24 mouse cellular contexts compared by ENCODE assay signal in genomic region chr2:118148321-118149142, GRCm38 (mm10). TPM values are rescaled to one million over a fixed set of nuclear protein-coding genes. Genes with fewer than 3 reads are reported as not detected.
DNase-seq lines count a peak whose midpoint lies in the region; ATAC-seq lines count a peak whose summit lies in the region.
"Had no signal": no experiment of that assay in that cellular context is flagged by ENCODE, and none has a peak within 500 bp of the region (broad histone marks: within the 10 kb centered on the region; RNA-seq: fewer than 3 reads in every experiment).

No protein-coding gene starts in this region.

- peak; percentile 64 for DNase-seq in heart, adult 11 months
- no peak for DNase-seq in heart, adult 8-10 months (ENCODE audit: low spot score)
- DNase-seq in midbrain, embryonic 11.5 days (ENCODE audit: low spot score, missing footprints), result peak; percentile 51
- DNase-seq in lung, postnatal 36 days, result peak; percentile 7
- no peak for DNase-seq in layer of hippocampus, adult 9-10 months (ENCODE audit: low spot score)
- DNase-seq: adrenal gland, postnatal 25 days; B cell, adult 2 months; cerebellum, adult 2 months; embryo, embryonic 11 days; gastrocnemius, postnatal 10 days; kidney, adult 18-20 months; kidney, postnatal 36 days; layer of hippocampus, postnatal 36 days; thymus, postnatal 4 days had no signal

- H3K27ac ChIP-seq in midbrain, embryonic 11.5 days (ENCODE audit: low read depth, low read length), result no peak overlapping the region
- H3K27ac ChIP-seq in midbrain, embryonic 15.5 days, result no peak overlapping the region
- H3K27ac ChIP-seq: embryonic facial prominence, embryonic 12.5 days; heart, embryonic 10.5 days; heart, embryonic 15.5 days; kidney, embryonic 15.5 days; layer of hippocampus, adult 2 months; limb, embryonic 12.5 days; midbrain, embryonic 12.5 days had no signal

- H3K4me3 ChIP-seq in midbrain, embryonic 11.5 days (ENCODE audit: low read depth, low read length), result no peak overlapping the region
- H3K4me3 ChIP-seq in midbrain, embryonic 15.5 days, result no peak overlapping the region
- H3K4me3 ChIP-seq: embryonic facial prominence, embryonic 12.5 days; heart, embryonic 10.5 days; heart, embryonic 15.5 days; kidney, embryonic 15.5 days; layer of hippocampus, adult 2 months; limb, embryonic 12.5 days; midbrain, embryonic 12.5 days had no signal

- H3K9ac ChIP-seq in midbrain, embryonic 11.5 days (ENCODE audit: low read length), result no peak overlapping the region
- no peak overlapping the region for H3K9ac ChIP-seq in midbrain, embryonic 15.5 days
- H3K9ac ChIP-seq: embryonic facial prominence, embryonic 12.5 days; heart, embryonic 15.5 days; kidney, embryonic 15.5 days; limb, embryonic 12.5 days; midbrain, embryonic 12.5 days had no signal

- ATAC-seq in midbrain, embryonic 11.5 days (ENCODE audit: low FRiP score), result no peak
- no peak for ATAC-seq in midbrain, embryonic 15.5 days (replicated peaks)
- ATAC-seq: forebrain, embryonic 16.5 days; hindbrain, embryonic 16.5 days had no signal

- WGBS in midbrain, embryonic 11.5 days, result 82% methylated on average over 4 of the region's 4 CpGs
- 84% methylated on average over 4 of the region's 4 CpGs for WGBS in midbrain, embryonic 15.5 days

- H3K9me3 ChIP-seq in midbrain, embryonic 11.5 days (ENCODE audit: control insufficient read depth, low read length), result no peaks in the 10 kb centered on the region
- H3K9me3 ChIP-seq in midbrain, embryonic 15.5 days, result no peaks in the 10 kb centered on the region
- H3K9me3 ChIP-seq: embryonic facial prominence, embryonic 12.5 days; heart, embryonic 10.5 days; heart, embryonic 15.5 days; kidney, embryonic 15.5 days; limb, embryonic 12.5 days; midbrain, embryonic 12.5 days had no signal

- H3K4me2 ChIP-seq in midbrain, embryonic 11.5 days, result no peak overlapping the region
- no peak overlapping the region for H3K4me2 ChIP-seq in midbrain, embryonic 15.5 days
- H3K4me2 ChIP-seq: embryonic facial prominence, embryonic 12.5 days; heart, embryonic 15.5 days; kidney, embryonic 15.5 days; limb, embryonic 12.5 days; midbrain, embryonic 12.5 days had no signal

- no peaks in the 10 kb centered on the region for H3K36me3 ChIP-seq in midbrain, embryonic 11.5 days (ENCODE audit: control insufficient read depth, insufficient read depth, low read length)
- H3K36me3 ChIP-seq in midbrain, embryonic 15.5 days (replicated peaks), result no peaks in the 10 kb centered on the region
- H3K36me3 ChIP-seq: embryonic facial prominence, embryonic 12.5 days; heart, embryonic 10.5 days; heart, embryonic 15.5 days; kidney, embryonic 15.5 days; limb, embryonic 12.5 days; midbrain, embryonic 12.5 days had no signal

- no peaks in the 10 kb centered on the region for H3K27me3 ChIP-seq in midbrain, embryonic 11.5 days (ENCODE audit: control insufficient read depth, insufficient read depth, low read length)
- H3K27me3 ChIP-seq in midbrain, embryonic 15.5 days (replicated peaks), result no peaks in the 10 kb centered on the region
- H3K27me3 ChIP-seq: embryonic facial prominence, embryonic 12.5 days; heart, embryonic 15.5 days; kidney, embryonic 15.5 days; limb, embryonic 12.5 days; midbrain, embryonic 12.5 days had no signal

- H3K4me1 ChIP-seq in midbrain, embryonic 11.5 days (ENCODE audit: control insufficient read depth, insufficient read depth, low read length), result no peaks in the 10 kb centered on the region
- no peaks in the 10 kb centered on the region for H3K4me1 ChIP-seq in midbrain, embryonic 15.5 days
- H3K4me1 ChIP-seq: embryonic facial prominence, embryonic 12.5 days; midbrain, embryonic 12.5 days had no signal

RNA-seq across cellular contexts. Expression of gene Thbs1, which starts 36.9 kb away (rescaled TPM):
- total RNA-seq in heart, adult 8-10 months (2022), result 10 to 100 TPM in 2 of 4 experiments, 1 to 10 TPM in 2; 8.2 to 44.4 (median 9.2) TPM
- polyA plus RNA-seq in midbrain, embryonic 11.5 days (2014; fragmentation: Nextera tagmentation; extraction: Ambion mirVana), result 37.4 and 42.0 TPM in 2 replicates
- 4.7 and 5.1 TPM in 2 replicates for polyA plus RNA-seq in midbrain, embryonic 15.5 days (2015; fragmentation: Nextera tagmentation; extraction: Ambion mirVana)

Comparison
In these comparisons a context has a peak if more than half of its experiments do, and no peak if none do; other contexts are left out.
1. DNase-seq: peak in heart, adult 11 months (single experiment), midbrain, embryonic 11.5 days (single experiment) and lung, postnatal 36 days (single experiment); none in heart, adult 8-10 months (single experiment) and layer of hippocampus, adult 9-10 months (single experiment).